Mouse (Mus musculus): ENCODE measurements around the gene Eif4g2.

The Eif4g2 gene

DNA sequence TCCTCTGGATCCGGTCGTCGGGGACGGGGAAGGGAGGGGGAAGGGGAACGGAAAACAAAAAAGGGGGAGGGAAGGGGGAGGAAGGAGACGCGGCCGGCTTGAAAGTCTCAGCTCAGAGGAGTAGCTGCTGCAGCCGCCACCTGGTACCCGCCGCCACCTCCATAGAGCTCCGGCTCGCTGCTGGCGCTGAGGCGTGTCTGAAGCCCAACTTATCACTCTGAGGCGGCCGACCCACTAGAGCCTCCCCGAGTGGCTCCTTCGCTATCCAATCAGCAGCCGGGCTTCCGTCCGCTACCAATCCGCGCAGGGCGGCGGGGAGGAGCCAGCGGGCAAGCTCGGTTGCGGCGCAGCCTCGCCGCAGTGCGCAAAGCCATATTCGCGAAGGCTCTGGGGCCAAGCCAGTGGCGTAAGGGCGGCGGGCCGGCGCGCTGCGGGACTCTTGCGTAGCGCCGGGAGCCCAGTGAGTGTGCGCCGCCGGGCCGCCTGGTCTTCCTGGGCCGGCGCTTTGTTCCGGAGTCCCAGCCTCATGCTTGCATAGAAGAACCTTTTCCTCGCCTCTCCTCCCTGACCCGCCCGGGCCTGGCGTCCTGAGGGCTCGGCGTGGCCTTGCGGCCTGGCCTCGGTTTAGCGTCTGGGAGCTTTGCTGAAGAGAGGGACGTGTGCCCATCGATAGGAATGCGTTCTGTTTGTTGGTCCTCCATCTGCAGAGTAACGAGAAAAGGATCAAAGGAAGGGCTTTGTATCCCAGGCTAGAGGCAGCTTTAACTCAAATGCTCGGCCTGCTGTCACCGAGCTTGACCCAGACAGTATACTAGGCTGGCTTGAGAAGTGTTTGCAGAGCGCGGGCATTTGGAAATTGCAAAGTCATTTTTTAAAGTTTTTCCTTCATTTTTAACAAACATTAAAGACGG is at the start of gene Eif4g2:
Gene Eif4g2 (minus strand): TSS at position 209 of the 911 bp plus-strand sequence.
- DNase-seq (ENCODE audit: low read depth) = peak; percentile 99

DNA sequence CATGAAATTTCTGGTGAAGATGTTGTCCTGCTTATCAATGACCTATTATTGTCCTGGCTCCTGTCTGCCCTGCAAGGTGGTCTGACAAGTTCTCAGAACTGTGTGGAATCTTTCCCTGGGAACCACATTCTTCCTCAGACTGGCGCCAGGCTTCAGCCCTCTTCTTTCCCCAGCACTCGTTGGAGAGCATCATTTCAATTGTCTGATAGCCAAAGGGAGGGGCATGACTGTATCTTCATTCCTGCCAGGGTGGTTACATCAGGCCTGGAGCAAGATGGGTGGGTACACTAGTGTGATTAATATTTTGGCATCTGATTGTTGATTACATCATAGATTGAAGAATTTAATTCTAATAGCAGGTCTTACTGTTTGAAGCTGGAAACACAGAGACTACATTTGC is 49.8 kb upstream of the Eif4g2 start:
- no peak for DNase-seq (ENCODE audit: low read depth)

DNA sequence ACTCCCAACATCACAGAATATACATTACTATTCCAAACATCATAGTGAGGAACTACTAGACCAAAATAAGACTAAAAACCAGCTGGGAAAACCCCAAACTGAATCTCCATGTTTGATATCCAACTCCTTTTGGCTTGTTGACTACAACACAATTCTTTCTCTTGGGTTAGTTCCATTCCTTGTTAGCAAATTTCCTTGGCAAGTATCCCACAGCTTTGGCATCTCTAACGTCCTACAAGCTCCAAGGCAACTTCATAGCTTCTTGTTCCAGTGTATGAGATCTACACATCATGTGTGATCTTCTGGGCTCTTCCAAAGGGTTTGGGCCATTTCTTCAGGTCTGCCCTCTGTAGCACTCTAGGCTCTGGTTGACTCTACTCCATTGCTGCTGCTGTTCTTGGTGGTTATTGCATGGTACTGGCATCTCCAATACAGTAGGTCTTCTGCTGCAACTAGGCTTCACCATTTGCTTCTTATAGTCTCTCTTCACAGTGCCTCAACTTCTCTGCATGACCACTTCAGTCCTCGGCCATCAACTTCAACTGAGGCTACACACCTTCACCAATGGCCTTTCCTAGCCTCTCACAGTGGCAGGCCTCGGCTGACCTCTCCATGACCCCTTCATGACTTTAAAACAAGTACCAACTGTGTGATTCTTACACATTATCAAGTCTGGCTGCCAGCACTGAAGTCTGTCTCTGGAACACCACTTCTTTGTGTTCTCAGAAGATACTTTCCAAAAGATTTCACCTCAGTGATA is 44.0 kb upstream of the Eif4g2 start:
- DNase-seq (ENCODE audit: low read depth) = no peak

DNA sequence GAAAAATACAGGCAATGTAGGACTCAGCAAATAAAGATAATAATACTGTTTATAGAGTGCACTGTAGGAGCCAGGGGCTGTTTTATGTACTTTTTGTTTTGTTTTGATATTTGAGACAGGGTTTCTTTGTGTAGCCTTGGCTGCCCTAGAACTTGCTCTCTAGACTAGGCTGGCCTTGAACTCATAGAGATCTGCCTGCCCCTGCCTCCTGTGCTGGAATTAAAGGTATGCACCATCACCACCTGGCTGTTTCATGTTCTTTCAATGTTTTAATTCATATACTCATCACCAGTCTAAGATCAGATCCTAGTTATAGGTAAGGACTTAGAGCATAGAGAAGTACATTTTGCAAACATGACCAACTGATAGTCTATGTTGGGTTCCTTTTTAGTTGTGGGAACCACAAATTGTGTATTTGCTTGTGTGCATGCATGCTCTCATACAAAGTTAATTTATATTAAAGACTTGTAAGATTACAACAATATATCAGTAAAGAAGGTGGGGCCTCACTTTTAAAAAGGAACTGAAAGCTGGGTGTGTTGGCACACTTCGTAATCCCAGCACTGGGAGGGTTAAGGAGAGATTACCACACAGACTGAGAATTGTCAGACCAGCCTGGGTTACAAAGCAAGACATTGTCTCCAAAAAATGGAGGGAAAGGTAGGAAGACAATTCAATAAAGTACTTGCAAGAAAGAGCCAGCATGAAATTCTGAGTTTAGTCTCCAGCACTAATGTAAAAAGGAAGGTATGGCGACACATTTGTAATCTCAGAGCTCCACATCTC is 41.1 kb upstream of the Eif4g2 start:
- DNase-seq (ENCODE audit: low read depth) = peak; percentile 13

DNA sequence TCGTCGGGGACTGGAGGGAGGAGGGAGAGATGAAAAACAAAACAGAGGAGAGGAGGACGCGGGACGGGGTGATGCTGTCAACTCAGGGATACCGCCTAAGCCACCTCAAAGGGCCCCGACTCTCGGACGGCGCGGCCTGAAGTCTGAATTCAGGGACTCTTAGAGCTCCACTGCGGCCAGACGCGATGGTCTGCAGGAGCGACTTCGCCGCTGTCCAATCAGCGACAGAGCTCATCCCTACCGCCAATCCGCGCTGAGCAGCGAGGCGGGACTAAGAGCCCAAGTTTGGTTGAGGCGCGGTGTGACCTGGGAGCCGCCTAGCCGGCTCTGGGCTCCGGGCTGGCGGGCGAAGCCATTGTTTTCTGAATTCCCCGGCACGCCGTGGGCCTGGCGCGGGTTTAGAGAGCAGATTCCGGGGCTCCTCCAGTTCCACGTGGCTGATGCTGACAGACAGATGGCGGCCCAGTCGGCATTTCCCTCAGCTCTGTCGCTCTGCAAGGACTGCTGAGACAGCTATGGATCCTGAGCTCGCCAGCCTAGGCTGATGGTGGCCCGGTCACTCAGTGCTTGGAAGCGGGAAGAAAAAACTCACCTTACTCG is 39.8 kb upstream of the Eif4g2 start:
- DNase-seq (ENCODE audit: low read depth) = peak; percentile 98

GRCm38 (mm10) chr7:111122084-111122530 is 39.3 kb upstream of the Eif4g2 start:
- peak; percentile 89 for DNase-seq (ENCODE audit: low read depth)

DNA sequence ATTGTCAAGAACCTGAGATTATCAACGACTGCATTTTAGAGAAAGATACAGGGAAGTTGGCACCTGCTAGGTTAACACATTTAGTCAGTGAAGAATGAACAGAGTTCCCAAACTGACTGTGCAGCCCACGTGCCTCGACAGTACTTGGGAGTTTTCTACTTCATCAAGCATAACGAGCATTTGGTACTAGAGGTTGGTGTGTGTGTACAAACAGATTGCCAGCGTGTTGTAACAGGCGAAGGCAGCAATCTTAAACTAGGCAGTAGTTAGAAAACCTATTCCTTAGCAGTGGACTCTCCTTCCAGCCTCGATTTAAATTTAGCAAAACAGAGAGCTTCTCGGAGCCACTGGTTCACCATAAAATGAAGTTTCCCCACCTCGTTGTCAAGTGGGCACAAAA is 38.7 kb upstream of the Eif4g2 start:
- DNase-seq (ENCODE audit: low read depth) = no peak

DNA sequence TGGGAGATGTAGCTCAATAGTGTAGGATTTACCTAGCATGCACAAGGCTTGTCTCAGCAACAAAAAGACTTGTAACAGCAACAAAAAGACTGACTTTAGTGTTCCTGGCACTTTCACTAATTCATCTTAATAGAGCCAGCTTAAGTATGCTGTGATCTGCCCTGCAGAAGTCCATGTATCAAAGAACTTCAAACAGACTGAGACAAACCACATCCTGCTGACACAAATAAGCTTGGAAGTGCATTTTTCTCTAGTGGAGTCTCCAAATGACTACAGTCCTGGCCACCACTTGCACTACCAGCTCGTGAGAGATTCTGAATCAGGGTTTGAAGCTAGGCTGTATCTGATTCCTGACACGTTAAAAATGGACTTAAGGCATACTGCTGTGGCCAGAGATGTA is 26.7 kb upstream of the Eif4g2 start:
- DNase-seq (ENCODE audit: low read depth) = peak; percentile 40

DNA sequence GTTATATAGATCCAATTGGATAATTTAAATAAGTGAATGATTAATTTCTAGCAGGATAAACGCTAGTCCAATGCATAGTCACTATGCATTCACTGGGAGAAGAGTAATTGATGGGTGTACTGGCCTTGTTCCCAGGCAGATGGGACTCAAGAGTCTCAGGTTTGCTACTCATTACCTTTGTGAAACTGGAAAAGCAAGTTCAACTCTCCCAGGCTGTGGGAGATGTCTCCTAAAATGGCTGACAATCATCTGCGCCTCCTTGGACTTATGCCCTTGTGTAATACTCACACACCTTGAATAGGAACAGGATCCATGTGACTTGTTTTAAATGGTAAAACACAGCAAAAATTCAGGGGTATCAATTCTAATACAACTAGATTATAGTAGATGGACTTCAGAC is 26.3 kb upstream of the Eif4g2 start:
- DNase-seq (ENCODE audit: low read depth) = peak; percentile 4

- no peak for DNase-seq (ENCODE audit: low read depth)
Observed at GRCm38 (mm10) chr7:111098196-111098595, 15.4 kb upstream of the Eif4g2 start.

- peak; percentile 86 for DNase-seq (ENCODE audit: low read depth)
Observed at GRCm38 (mm10) chr7:111095169-111095568, 12.3 kb upstream of the Eif4g2 start.

- DNase-seq (ENCODE audit: low read depth) = no peak
Observed at GRCm38 (mm10) chr7:111085153-111085552, 2.3 kb upstream of the Eif4g2 start.

- DNase-seq (ENCODE audit: low read depth) = peak; percentile 68
Observed at GRCm38 (mm10) chr7:111084443-111084842, 1.6 kb upstream of the Eif4g2 start.

GRCm38 (mm10) chr7:111083733-111084120 is 897 bp upstream of the Eif4g2 start:
- DNase-seq (ENCODE audit: low read depth) = peak; percentile 65

DNA sequence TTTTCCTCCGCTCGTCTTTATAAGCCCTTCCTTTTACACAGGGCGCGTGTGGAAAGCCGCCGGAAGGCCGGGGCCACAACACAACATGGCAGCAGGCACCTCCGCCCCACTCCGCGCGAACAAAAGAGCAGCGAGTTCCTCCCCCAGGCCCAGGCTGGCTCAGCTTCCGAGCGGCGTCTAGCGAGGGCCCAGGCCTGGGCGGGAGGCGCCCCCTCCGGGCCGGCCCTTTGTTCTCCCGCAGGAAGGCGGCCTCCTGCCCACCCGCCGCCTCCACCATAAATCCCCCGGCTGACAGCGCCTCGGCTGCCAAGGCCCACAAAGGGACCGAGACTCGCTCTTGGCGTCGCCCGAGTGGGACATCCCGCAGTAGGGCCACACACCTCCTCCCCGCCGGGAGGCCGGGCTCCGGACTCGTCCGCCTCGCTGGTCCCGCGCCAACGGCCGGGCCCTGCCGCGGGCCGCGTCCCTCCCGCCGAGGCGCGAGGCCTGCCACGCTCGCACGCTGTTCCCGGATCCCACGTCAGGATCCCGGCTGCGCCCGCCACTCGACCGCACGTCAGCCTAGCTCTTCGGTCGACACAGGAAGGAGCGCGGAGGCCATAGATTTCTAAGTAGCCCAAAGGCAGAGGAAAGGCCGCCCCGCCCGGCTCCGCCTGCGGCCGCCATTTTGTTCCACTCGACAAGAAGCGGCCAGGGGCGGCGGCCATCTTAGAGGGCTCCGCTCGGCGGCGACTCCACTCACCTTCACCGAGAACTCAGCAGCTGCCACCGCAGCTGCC is 598 bp downstream of the Eif4g2 start:
- peak; percentile 73 for DNase-seq (ENCODE audit: low read depth)

DNA sequence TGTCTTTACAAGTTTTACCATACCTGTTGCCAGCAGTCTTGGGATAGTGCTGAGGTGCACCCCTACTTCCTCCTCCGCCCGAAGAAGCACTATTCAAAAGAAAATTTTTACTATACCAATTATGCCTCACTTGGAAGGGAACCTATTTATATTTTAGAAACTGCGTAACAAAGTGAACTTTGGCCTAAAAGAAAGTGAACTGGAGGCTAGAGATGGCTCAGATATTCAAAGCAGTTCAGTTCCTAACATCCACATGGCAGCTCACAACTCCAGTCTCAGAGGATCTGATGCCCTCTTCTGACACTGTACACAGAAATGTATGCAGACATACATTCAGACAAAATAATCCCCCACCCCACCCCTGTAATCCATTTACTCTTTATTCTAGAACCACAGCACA is 2.0 kb downstream of the Eif4g2 start:
- DNase-seq (ENCODE audit: low read depth) = no peak

DNA sequence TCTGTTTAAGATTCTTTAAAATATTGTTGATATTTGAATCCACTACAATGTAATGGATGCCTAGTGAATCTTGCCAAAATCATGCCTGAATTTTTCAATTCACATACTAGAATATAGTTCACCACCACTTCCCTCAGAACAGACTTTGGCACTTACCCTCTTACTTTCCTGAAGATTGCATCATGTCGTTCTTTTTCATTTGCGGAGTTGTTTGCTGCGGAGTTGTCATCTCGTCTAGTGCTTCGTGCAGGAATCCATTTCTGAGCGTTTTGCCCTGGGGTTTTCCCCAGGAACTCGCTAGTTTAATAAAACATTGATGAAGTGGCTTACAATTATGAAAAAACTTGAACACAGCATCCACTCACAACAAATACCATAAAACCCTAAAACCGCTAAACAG is 2.8 kb downstream of the Eif4g2 start:
- no peak for DNase-seq (ENCODE audit: low read depth)

DNA sequence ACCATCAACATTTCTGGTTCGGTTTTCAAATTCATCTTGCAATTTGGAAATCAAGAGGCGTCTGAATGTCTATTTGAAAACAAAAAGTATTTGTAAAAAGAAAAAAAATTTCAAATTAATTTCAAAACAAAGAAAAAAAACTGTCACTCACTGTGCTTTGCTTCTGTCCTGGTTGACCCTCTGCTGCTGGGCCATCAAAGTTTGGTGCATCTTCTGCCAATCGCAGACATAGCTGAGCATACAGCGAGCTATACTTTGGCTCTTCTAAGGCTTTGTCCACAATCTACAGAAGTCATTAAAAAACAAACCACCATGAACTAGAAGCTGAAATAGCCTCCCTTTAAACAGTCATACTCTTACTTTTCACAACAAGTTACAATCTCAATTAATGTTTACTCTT is 4.6 kb downstream of the Eif4g2 start:
- DNase-seq (ENCODE audit: low read depth) = no peak

DNA sequence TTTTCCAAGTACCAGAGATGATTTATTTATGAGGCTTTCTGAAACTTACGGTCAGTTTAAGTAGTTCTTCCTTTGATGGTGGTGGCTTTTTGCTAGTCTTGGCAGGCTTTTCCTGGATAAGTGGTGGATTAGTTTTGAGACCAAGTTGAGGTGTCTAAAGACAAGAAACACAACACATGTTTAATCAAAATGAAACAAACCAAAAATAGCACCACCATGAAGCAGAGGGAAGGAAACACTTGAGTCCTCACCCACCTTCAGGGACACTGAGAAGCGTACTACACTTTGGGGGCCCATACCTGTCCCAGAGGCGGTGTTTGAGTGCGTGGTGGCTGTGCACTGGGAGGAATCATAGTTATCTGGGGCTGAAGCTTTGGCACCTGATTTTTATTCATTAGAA is 7.5 kb downstream of the Eif4g2 start:
- no peak for DNase-seq (ENCODE audit: low read depth)

GRCm38 (mm10) chr7:111072410-111072809 is 10.4 kb downstream of the Eif4g2 start:
- peak; percentile 46 for DNase-seq (ENCODE audit: low read depth)

DNA sequence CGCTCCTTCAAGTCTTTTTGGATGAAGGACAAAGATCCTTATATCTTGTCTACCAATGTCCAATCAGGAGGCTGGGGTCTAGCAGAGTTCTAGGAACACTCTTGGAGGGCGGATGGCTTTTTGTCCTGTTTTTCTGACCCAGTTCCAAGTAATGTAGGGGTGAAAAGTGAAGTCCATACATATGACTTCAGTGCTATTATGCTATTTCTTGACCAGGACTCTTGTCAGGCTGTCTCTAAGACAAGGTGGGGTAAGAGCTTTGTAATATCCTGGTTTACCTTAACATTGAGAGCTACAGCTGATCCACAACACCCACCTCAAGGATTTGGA is 12.7 kb downstream of the Eif4g2 start:
- DNase-seq (ENCODE audit: low read depth) = peak; percentile 31

Data from 416B (cell line).